In the genomic region with DNA sequence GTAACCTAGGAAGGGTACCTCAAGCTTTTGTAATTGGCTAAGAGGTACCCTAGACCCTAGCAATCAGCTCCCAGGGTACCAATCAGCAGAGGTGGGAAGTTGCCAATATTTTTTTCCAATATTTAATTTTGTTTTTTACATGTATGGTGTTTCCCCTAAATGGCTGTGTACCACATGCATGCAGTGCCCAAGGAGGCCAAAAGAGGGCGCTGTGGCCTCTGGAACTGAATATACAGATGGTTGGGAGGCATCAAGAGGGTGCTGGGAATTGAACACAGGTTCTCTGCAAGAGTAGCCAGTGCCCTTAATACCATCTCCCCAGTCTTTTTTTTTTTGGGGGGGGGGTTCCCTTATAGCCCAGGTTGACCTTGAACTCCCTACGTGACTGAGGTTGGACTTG, we compare ENCODE assay signal across 21 mouse cellular contexts. TPM values are rescaled to one million over a fixed set of nuclear protein-coding genes. Genes with fewer than 3 reads are reported as not detected.
A peak's percentile ranks its signal among the peaks of the same experiment; 100 is the strongest.
DNase-seq lines count a peak whose midpoint lies in the region; ATAC-seq and TF ChIP-seq lines count a peak whose summit lies in the region.
"Had no signal": no experiment of that assay in that cellular context is flagged by ENCODE, and none has a peak within 500 bp of the region (broad histone marks: within the 10 kb centered on the region; RNA-seq: fewer than 3 reads in every experiment).

No protein-coding gene starts in this region.

- intact Hi-C loops in left cerebral cortex, adult 2 months (cut with DNase I): no loop called here

- H3K4me3 ChIP-seq in left cerebral cortex, adult 2 months: no peak overlapping the region
- peak overlapping the region; percentile 61 for H3K4me3 ChIP-seq in E14TG2a.4 (replicated peaks; ENCODE audit: low read length)
- H3K4me3 ChIP-seq: midbrain, embryonic 13.5 days had no signal

- peaks cover 28% of the 10 kb centered on the region for H3K4me1 ChIP-seq in E14TG2a.4 (replicated peaks; ENCODE audit: low read depth, low read length)
- H3K4me1 ChIP-seq: midbrain, embryonic 13.5 days had no signal

- no peak for ATAC-seq in CD4-positive, CD25-positive, alpha-beta regulatory T cell, adult 4 months
- ATAC-seq: midbrain, embryonic 13.5 days had no signal

- no peaks in the 10 kb centered on the region for H3K27me3 ChIP-seq in E14TG2a.4 (ENCODE audit: insufficient read depth, low read length)
- H3K27me3 ChIP-seq: midbrain, embryonic 13.5 days had no signal

- TF ChIP-seq CTCF in left cerebral cortex, adult 2 months (IDR thresholded peaks at IDR 0.05): peak; percentile 10
- TF ChIP-seq CTCF in E14TG2a.4 (conservative IDR thresholded peaks at IDR 0.05; ENCODE audit: low read length): peak; percentile 81

- H3K36me3 ChIP-seq in E14TG2a.4 (ENCODE audit: insufficient read depth, low read length): no peaks in the 10 kb centered on the region
- H3K36me3 ChIP-seq: midbrain, embryonic 13.5 days had no signal

- peak; percentile 19 for DNase-seq in CD4-positive, CD25-positive, alpha-beta regulatory T cell, adult 2 months (ENCODE audit: low read depth, low spot score)
- no peak for DNase-seq in left cerebral cortex, adult 2 months (ENCODE audit: extremely low spot score in 1 of 2, low spot score in 2 of 2)
- DNase-seq in left cerebral cortex, adult 8-10 months (ENCODE audit: low spot score in 2 of 2): no peak
- DNase-seq in induced T-regulatory cell, adult 2 months (ENCODE audit: low read depth): peak; percentile 16
- DNase-seq in embryo, embryonic 11 days: no peak
- no peak for DNase-seq in layer of hippocampus, adult 11-12 months (ENCODE audit: low spot score)
- DNase-seq: adrenal gland, postnatal 36 days; cerebellum, adult 9-11 months; gastrocnemius, postnatal 14 days; heart, postnatal 10 days; kidney, adult 8-10 months; kidney, postnatal 4 days; lung, adult 18-20 months had no signal

- H3K9me3 ChIP-seq in E14TG2a.4 (ENCODE audit: low read length): peaks cover 6% of the 10 kb centered on the region
- H3K9me3 ChIP-seq: midbrain, embryonic 13.5 days had no signal

- H3K27ac ChIP-seq in left cerebral cortex, adult 2 months: no peak overlapping the region
- H3K27ac ChIP-seq: hindbrain, embryonic 14.5 days; midbrain, embryonic 13.5 days had no signal

RNA-seq across cellular contexts. Expression of a gene that starts 11.7 kb away (rescaled TPM):
- not detected for polyA plus RNA-seq in CD4-positive, CD25-positive, alpha-beta regulatory T cell, adult 4 months (2017; shearing (Covaris generic))
- not detected for total RNA-seq in left cerebral cortex, adult 2 months (2021)
- total RNA-seq in left cerebral cortex, adult 8-10 months (2022): under 1 TPM in 2 of 4 experiments, not detected in 2; 0.28 to 0.32 TPM
- total RNA-seq: CH12.LX; left cerebral cortex, adult 18-20 months had no signal
- polyA plus RNA-seq: hindbrain, embryonic 14.5 days; limb, embryonic 11.5 days; midbrain, embryonic 13.5 days had no signal

RNA-seq across cellular contexts. Expression of a gene that starts 22.1 kb away (rescaled TPM):
- polyA plus RNA-seq in CD4-positive, CD25-positive, alpha-beta regulatory T cell, adult 4 months (2017; shearing (Covaris generic)): under 1 TPM in 1 of 2 experiments, not detected in 1; 0.78 TPM
- total RNA-seq in left cerebral cortex, adult 2 months (2021): not detected
- not detected for total RNA-seq in left cerebral cortex, adult 8-10 months (2022)
- total RNA-seq: adrenal gland, postnatal 36 days; CH12.LX; gastrocnemius, postnatal 14 days; heart, postnatal 10 days; left cerebral cortex, adult 18-20 months had no signal

RNA-seq across cellular contexts. Expression of a gene that starts 35.2 kb away (rescaled TPM):
- 10 to 100 TPM; 16.8 to 16.9 TPM for polyA plus RNA-seq in CD4-positive, CD25-positive, alpha-beta regulatory T cell, adult 4 months (2017; shearing (Covaris generic))
- total RNA-seq in left cerebral cortex, adult 2 months (2021): 100 to 1,000 TPM in 1 of 2 experiments, 10 to 100 TPM in 1; 92.8 to 109 TPM
- 10 to 100 TPM; 87.9 to 97.7 (median 93.6) TPM for total RNA-seq in left cerebral cortex, adult 8-10 months (2022)

RNA-seq across cellular contexts. Expression of a gene that starts 47.3 kb away (rescaled TPM):
- 100 to 1,000 TPM; 118 to 144 TPM for polyA plus RNA-seq in CD4-positive, CD25-positive, alpha-beta regulatory T cell, adult 4 months (2017; shearing (Covaris generic))
- total RNA-seq in left cerebral cortex, adult 2 months (2021): 10 to 100 TPM; 89.7 to 93.2 TPM
- total RNA-seq in left cerebral cortex, adult 8-10 months (2022): 100 to 1,000 TPM in 3 of 4 experiments, 10 to 100 TPM in 1; 94.2 to 108 (median 101) TPM

RNA-seq across cellular contexts. Expression of a gene that starts 49.5 kb away (rescaled TPM):
- polyA plus RNA-seq in CD4-positive, CD25-positive, alpha-beta regulatory T cell, adult 4 months (2017; shearing (Covaris generic)): not detected
- total RNA-seq in left cerebral cortex, adult 2 months (2021): not detected
- not detected for total RNA-seq in left cerebral cortex, adult 8-10 months (2022)
- total RNA-seq: adrenal gland, postnatal 36 days; gastrocnemius, postnatal 14 days; left cerebral cortex, adult 18-20 months had no signal
- polyA plus RNA-seq: embryonic facial prominence, embryonic 14.5 days; hindbrain, embryonic 14.5 days; limb, embryonic 11.5 days had no signal

Comparison
In these comparisons a context has a peak if more than half of its experiments do, and no peak if none do; other contexts are left out.
1. DNase-seq: peak in CD4-positive, CD25-positive, alpha-beta regulatory T cell, adult 2 months (single experiment) and induced T-regulatory cell, adult 2 months (single experiment); none in left cerebral cortex, adult 2 months (0 of 2), left cerebral cortex, adult 8-10 months (0 of 2), embryo, embryonic 11 days (single experiment) and layer of hippocampus, adult 11-12 months (single experiment).